Mouse (Mus musculus) Patski (cell line): ENCODE data around the gene Fam124a. TPM values are rescaled to one million over a fixed set of nuclear protein-coding genes. Genes with fewer than 3 reads are reported as not detected.

Experiments used
- ATAC-seq: fragments of 100-300 bp; one replicate; pipeline ENCODE4 v1.8.0; 2021
- CTCF ChIA-PET: fragments of 350-600 bp; sonication (Branson Sonifier 250); formaldehyde crosslinking; loops from one replicate; lab custom pipeline; 2022; ENCODE audit warnings: inconsistent platforms; lab: Charles Lee
- POLR2A ChIA-PET: fragments of 350-600 bp; sonication (Branson Sonifier 250); formaldehyde crosslinking; loops from one replicate; lab custom pipeline; 2022; ENCODE audit warnings: antibody characterized with exemption, inconsistent platforms; lab: Charles Lee
- DNase-seq: peaks from one replicate; pipeline ENCODE4 v3.0.0-alpha.2; 2011; ENCODE audit warnings: low read depth, low spot score
- H3K27me3 ChIP-seq: fragments of 371-371 bp; one replicate; pipeline ENCODE4 v1.5.1; 2021
- CTCF ChIP-seq: fragments of 100-300 bp; IDR thresholded peaks from one replicate; pipeline ENCODE4 v1.5.1; 2021
- in situ Hi-C: fragments of 300-500 bp; cut with MboI; formaldehyde crosslinking; loops from 3 replicates; pipeline ENCODE4 v1.11.1; 2018; ENCODE audit warnings: low pct_unique_long_range_greater_than_20kb, mixed read lengths
- polyA plus RNA-seq: library from polyadenylated mRNA; unstranded; gene quantifications from one replicate; pipeline ENCODE4 v1.2.3, GENCODE M21; 2021

Gene Fam124a
- polyA plus RNA-seq, 1 experiment from 2014 or later = 1.1 TPM

GRCm38 (mm10) chr14:62655996-62656395 is 100.5 kb downstream of the Fam124a start:
- no peak for ATAC-seq
- no peak for DNase-seq
- peaks cover 25% of the 10 kb centered on the region for H3K27me3 ChIP-seq
- in situ Hi-C loops = no loop called here
- TF ChIP-seq CTCF = no peak
- ChIA-PET CTCF (interaction anchor here (0.7 to 2.3 kb wide), 2 partner anchors 13 to 18 kb away, joined by 3 to 5 read pairs; no protein-coding TSS in a partner anchor), POLR2A (no interaction called here)

GRCm38 (mm10) chr14:62657469-62657868 is 101.9 kb downstream of the Fam124a start:
- CTCF ChIA-PET = no interaction called here
- in situ Hi-C loops = no loop called here
- POLR2A ChIA-PET = no interaction called here
- DNase-seq = no peak
- TF ChIP-seq CTCF = no peak
- ATAC-seq = no peak
- peaks cover 29% of the 10 kb centered on the region for H3K27me3 ChIP-seq

Other genes with a start within 250 kb of the Fam124a start
- gene Gucy1b2, start 99.4 kb upstream of the Fam124a start, polyA plus RNA-seq = 0.30 TPM
- not detected for gene Gm4131, start 11.2 kb downstream of the Fam124a start, polyA plus RNA-seq
- gene Serpine3, start 107.9 kb downstream of the Fam124a start, polyA plus RNA-seq = not detected
- 25.6 TPM for gene Ints6, start 205.4 kb downstream of the Fam124a start, polyA plus RNA-seq